Mouse (Mus musculus) CD4-positive, CD25-positive, alpha-beta regulatory T cell, adult 4 months (primary cell): ENCODE measurements around the gene Nucb1. TPM values are rescaled to one million over a fixed set of nuclear protein-coding genes. Genes with fewer than 3 reads are reported as not detected.
"Not testable (repeated sequence)": the region's sequence is repeated elsewhere in the genome, so short reads cannot be mapped to it uniquely, and the experiment has no call there.

Source experiments
- ATAC-seq: one replicate; pipeline ENCODE4 v1.8.0; 2017
- polyA plus RNA-seq, 2 experiments: library from polyadenylated mRNA; unstranded; fragments of 100-300 nt; shearing (Covaris generic); gene quantifications; one replicate each; pipeline ENCODE4 v1.2.1; 2017

Nucb1 gene
- polyA plus RNA-seq, 2 experiments from 2014 or later: 124 to 159 TPM

- no peak for ATAC-seq
Observed at GRCm38 (mm10) chr7:45524841-45525621, 14.8 kb upstream of the Nucb1 start.

- ATAC-seq: no peak
Observed at GRCm38 (mm10) chr7:45523678-45524170, 13.5 kb upstream of the Nucb1 start.

GRCm38 (mm10) chr7:45522957-45523676 lies 12.9 kb upstream of the Nucb1 start:
- no peak for ATAC-seq

- ATAC-seq: no peak
Observed at GRCm38 (mm10) chr7:45522194-45522752, 12.1 kb upstream of the Nucb1 start.

- peak; percentile 68 for ATAC-seq
Observed at GRCm38 (mm10) chr7:45521728-45522184, 11.6 kb upstream of the Nucb1 start.

GRCm38 (mm10) chr7:45520605-45521004 lies 10.4 kb upstream of the Nucb1 start:
- no peak for ATAC-seq

- ATAC-seq: no peak
Observed at GRCm38 (mm10) chr7:45519345-45520120, 9.3 kb upstream of the Nucb1 start.

- ATAC-seq: no peak
Observed at GRCm38 (mm10) chr7:45518618-45519017, 8.4 kb upstream of the Nucb1 start.

- ATAC-seq: not testable (repeated sequence)
Observed at GRCm38 (mm10) chr7:45516846-45517245, 6.6 kb upstream of the Nucb1 start.

GRCm38 (mm10) chr7:45515436-45515835 lies 5.2 kb upstream of the Nucb1 start:
- no peak for ATAC-seq

- ATAC-seq: no peak
Observed at GRCm38 (mm10) chr7:45514411-45514810, 4.2 kb upstream of the Nucb1 start.

- peak; percentile 8 for ATAC-seq
Observed at GRCm38 (mm10) chr7:45509181-45509882, 874 bp downstream of the Nucb1 start.

GRCm38 (mm10) chr7:45508561-45508960 lies 1.6 kb downstream of the Nucb1 start:
- ATAC-seq: no peak

GRCm38 (mm10) chr7:45507583-45507982 lies 2.6 kb downstream of the Nucb1 start:
- ATAC-seq: no peak

GRCm38 (mm10) chr7:45498427-45498826 lies 11.8 kb downstream of the Nucb1 start:
- no peak for ATAC-seq

- no peak for ATAC-seq
Observed at GRCm38 (mm10) chr7:45494548-45494947, 15.7 kb downstream of the Nucb1 start.

- ATAC-seq: no peak
Observed at GRCm38 (mm10) chr7:45492951-45493350, 17.3 kb downstream of the Nucb1 start.

GRCm38 (mm10) chr7:45492225-45492844 lies 17.9 kb downstream of the Nucb1 start:
- no peak for ATAC-seq

- ATAC-seq: no peak
Observed at GRCm38 (mm10) chr7:45491264-45491663, 18.9 kb downstream of the Nucb1 start.

GRCm38 (mm10) chr7:45490822-45491221 lies 19.4 kb downstream of the Nucb1 start:
- ATAC-seq: no peak

- ATAC-seq: no peak
Observed at GRCm38 (mm10) chr7:45489578-45489977, 20.6 kb downstream of the Nucb1 start.
